Mouse (Mus musculus) testis, postnatal 10 days (tissue): ENCODE data around the gene Elmo1.
"Not testable (repeated sequence)": the region's sequence is repeated elsewhere in the genome, so short reads cannot be mapped to it uniquely, and the experiment has no call there.

Source experiments
- DNase-seq: peaks from one replicate; pipeline ENCODE4 v3.0.0; 2021; ENCODE audit warnings: low spot score

Elmo1 gene

DNA sequence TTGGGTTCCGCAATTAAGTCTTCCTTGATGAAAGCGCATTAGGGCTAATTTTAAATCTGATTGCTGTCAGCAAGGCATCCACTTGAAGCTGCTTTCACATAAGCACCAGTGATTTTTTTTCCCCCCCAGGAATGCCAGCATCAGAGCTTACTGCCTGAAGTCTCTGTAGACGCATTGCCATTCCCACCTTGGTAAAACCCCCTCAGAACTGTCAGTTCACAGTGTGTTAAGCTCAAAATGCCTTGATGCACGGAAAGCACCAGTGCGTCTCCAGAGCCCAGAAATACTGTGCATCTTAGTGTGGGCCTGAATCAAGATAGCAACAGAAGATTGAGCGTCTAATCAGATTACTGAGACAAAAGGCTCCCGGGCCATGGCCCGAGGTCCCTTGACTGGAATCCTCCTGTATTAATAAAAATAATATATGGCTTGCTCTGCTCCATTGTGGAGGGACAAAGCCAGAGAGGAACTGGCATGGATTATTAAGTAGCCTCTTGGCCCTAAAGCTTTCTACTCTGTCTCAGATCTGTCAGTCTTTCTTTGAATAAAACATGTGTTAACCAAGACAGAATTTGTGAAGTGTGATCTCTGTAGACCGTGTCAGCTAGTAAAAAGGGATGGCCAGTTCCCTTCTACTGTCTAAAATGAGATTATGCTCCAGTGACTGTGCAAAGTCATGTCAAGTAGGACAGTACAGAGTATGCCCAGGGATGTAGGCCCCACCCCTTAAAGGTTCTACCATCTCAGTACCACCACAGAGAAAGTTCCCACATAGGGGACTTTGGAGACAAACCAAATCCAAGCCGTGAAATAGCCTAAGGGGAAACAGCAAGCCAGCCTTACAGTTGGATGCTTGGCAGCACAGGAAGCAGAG is 525.4 kb downstream of the Elmo1 start:
- no peak for DNase-seq

DNA sequence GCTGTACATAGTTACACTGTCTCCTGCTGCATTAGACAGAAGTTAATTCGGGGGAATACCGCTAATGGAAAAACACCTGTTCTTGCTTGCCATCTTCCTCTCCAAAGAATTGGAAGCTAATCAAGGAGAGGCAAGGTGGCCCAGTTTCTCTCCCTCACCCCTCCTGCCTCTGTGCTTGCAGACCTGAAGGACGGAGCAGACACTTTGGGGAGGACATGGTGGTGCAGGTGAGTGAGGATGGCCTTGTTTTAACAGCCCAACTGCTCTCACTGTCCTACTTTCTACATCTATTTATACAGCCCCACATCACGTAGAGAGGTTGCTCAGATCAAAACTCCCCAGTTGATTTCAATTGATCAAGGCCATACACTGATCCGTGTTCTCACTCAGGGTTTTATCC is 529.5 kb downstream of the Elmo1 start:
- no peak for DNase-seq

DNA sequence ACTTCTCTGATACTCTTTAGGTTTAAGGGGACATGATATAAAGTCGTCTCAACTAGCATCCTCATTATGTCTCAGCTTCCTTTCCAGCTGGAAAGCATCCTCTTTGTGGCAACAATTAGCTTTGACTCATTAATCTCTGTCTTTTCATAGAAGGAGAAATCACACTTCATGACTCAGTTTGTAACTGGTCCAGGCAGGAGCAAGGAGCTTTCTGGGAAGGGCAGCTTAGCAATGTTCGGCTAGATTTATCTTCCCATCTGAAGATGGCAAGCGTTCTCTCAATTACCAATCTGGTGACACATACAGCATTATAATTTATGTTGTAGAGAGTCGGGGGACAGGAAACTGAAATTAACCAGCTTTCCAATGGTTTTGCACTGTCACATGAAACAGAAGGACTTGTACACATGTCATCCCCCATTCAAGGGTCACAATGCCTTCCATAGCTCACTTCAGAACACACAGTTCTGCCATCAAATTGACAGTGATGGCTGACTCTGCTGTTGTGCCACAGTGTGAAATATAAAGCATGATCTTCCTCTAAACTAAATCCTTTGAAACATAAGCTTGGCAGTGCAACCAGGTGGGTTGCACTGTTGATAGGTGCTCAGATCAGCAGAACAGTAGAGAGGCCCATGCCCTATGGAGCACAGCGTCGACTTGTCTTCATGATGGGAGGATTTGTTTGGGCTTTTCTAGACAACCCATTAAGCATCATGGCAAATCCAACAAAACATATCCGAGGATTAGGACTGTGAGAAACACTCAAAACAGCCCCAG is 532.9 kb downstream of the Elmo1 start:
- no peak for DNase-seq

DNA sequence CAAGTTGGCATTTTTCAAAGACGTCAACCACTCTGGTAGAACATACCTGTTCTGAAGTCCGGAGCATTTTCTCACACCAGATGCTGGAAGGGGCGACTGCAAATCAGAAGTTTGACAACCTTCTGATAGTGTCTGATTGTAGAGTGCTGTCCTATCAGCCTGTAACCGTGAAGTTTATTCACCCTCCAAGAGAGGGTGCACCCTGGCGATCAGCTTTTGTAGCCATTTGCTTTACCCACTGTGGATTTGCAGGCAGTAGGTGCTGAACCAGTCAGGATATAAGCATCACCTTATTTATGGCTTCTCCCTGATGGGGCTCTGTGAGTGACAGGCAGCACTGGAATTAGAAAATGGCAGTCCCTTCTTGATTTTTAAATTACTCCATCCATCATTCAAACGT is 537.4 kb downstream of the Elmo1 start:
- no peak for DNase-seq

DNA sequence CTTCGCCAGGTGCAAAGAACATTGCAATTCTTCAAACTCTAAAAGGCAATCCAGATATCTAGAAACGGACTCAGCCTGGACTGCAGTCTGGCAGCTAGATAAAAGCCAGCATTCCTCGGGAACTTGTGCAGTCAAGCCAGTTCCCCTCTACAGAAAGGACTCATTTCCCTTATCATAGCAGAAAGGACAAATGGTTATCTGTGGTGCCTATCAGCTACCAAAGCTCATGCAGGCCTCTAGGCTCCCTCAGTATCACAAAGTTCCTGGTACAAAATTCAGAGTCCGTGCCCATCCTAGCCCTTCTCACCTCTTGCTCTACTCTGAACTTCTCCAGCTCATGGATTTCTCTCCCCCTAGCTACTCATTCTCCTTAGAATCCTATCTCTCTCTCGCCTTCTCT is 542.1 kb downstream of the Elmo1 start:
- no peak for DNase-seq

DNA sequence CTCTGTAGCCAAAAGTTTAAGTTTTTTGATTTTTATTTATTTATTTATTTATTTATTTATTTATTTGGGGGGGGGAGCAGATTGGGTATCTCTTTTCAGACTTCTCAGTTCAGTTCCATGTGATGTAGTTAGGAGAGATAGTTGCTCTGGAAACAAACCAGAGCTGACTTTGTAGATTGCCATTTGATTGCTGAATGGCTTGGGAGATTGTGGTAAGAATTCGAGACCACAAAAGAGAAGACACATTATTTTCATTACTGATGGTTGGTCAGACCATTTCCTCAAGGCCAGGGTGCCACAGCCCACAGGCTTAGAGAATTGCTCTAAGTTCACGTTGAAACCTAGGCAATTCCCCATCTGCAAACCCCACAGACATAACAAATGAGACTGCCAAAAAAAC is 544.3 kb downstream of the Elmo1 start:
- DNase-seq = not testable (repeated sequence)

DNA sequence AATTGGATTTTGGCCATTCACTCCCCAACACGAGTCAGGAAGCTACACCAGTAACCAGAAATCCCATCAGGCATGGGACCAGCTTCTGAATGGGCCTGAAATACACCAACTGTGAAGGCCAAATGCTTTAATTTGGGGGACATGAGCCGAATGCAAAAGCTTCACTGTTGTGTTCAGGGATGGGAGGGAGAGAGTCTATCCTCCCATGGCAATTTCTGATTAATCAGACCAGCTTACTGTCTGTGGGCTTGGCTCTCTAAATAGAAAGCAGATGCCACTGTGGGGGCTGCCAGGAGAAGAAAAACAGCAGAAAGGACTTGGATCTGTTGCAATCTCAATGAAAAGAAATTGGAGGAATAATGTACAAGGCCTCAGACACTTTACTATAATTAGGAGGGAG is 545.2 kb downstream of the Elmo1 start:
- no peak for DNase-seq
